Mouse (Mus musculus) cerebellum, adult 2 months (tissue): Measurements from ENCODE around the gene Syvn1.

Experiments used
- CTCF ChIP-seq: fragments of 200-500 bp; IDR thresholded peaks from 2 replicates; pipeline ENCODE4 v1.5.1; 2011; ENCODE audit warnings: low read depth, mild to moderate bottlenecking, control low read depth, low read length, moderate library complexity, borderline replicate concordance; ENCODE audit not compliant: insufficient read depth
- POLR2A ChIP-seq: fragments of 200-500 bp; IDR thresholded peaks from 2 replicates; pipeline ENCODE4 v1.6.1; 2011; ENCODE audit warnings: low read length, control low read depth, borderline replicate concordance; ENCODE audit not compliant: insufficient read depth

- TF ChIP-seq POLR2A (peak; percentile 99), CTCF (no peak)
Observed at GRCm38 (mm10) chr19:6057313-6058096, 11.1 kb downstream of the Syvn1 start, which contains the start of the genes Mrpl49 and Fau.
